Mouse (Mus musculus) myocyte (in vitro differentiated cells): ENCODE measurements around the gene Veph1.

ENCODE experiments used
- E2F4 ChIP-seq: IDR thresholded peaks from one replicate; pipeline ENCODE4 v1.6.1; 2011; ENCODE audit warnings: mild to moderate bottlenecking, control low read depth, moderate library complexity; ENCODE audit not compliant: insufficient read depth
- MAX ChIP-seq: IDR thresholded peaks from one replicate; pipeline ENCODE4 v1.6.1; 2011; ENCODE audit warnings: low read depth, mild to moderate bottlenecking, control low read depth
- MYOD1 ChIP-seq, 3 experiments: IDR thresholded peaks; one replicate each; pipeline ENCODE4 v1.6.1; 2011; ENCODE audit warnings: control low read depth in 2 of 3, low read depth in 2 of 3, mild to moderate bottlenecking in 2 of 3, moderate library complexity in 1 of 3; ENCODE audit not compliant: insufficient read length in 2 of 3, control insufficient read depth in 1 of 3
- MYOG ChIP-seq, 3 experiments: IDR thresholded peaks; one replicate each; pipeline ENCODE4 v1.6.1; 2011; ENCODE audit warnings: control low read depth in 2 of 3, low read depth in 2 of 3, mild to moderate bottlenecking in 2 of 3; ENCODE audit not compliant: insufficient read length in 2 of 3, control insufficient read depth in 1 of 3, insufficient read depth in 1 of 3
- POLR2A ChIP-seq: IDR thresholded peaks from one replicate; pipeline ENCODE4 v1.6.1; 2011; ENCODE audit warnings: low read depth, mild to moderate bottlenecking, control low read depth, moderate library complexity; ENCODE audit not compliant: insufficient read length
- POLR2AphosphoS2 ChIP-seq: IDR thresholded peaks from one replicate; pipeline ENCODE4 v1.6.1; 2011; ENCODE audit warnings: low read depth, control low read depth; ENCODE audit not compliant: insufficient read length
- USF1 ChIP-seq: IDR thresholded peaks from one replicate; pipeline ENCODE4 v1.6.1; 2011; ENCODE audit warnings: low read depth, mild to moderate bottlenecking, control low read depth, moderate library complexity

- no peak for TF ChIP-seq MYOD1 (IDR thresholded peaks at IDR 0.05; ENCODE audit: control insufficient read depth in 1 of 3, insufficient read length in 2 of 3, low read depth in 2 of 3)
- no peak for TF ChIP-seq POLR2A
- no peak for TF ChIP-seq USF1
- TF ChIP-seq E2F4: no peak
- TF ChIP-seq MYOG (IDR thresholded peaks at IDR 0.05; ENCODE audit: control insufficient read depth in 1 of 3, insufficient read depth in 1 of 3, insufficient read length in 2 of 3, low read depth in 2 of 3): no peak
- TF ChIP-seq POLR2AphosphoS2: no peak
- TF ChIP-seq MAX: no peak
These were observed 209.0 kb downstream of the Veph1 start for GRCm38 (mm10) chr3:66087608-66088007.
